Mouse (Mus musculus) myocyte (in vitro differentiated cells): Measurements from ENCODE around the gene Il19. TPM values are rescaled to one million over a fixed set of nuclear protein-coding genes. Genes with fewer than 3 reads are reported as not detected.

ENCODE experiments used
- H3K27me3 ChIP-seq: one replicate; pipeline ENCODE4 v1.6.1; 2011; ENCODE audit not compliant: control insufficient read depth, insufficient read depth, insufficient read length
- H3K36me3 ChIP-seq: one replicate; pipeline ENCODE4 v1.6.1; 2011; ENCODE audit not compliant: control insufficient read depth, insufficient read depth
- H3K4me2 ChIP-seq: one replicate; pipeline ENCODE4 v1.6.1; 2011; ENCODE audit warnings: low read depth, control low read depth
- H3K4me3 ChIP-seq: one replicate; pipeline ENCODE4 v1.5.1; 2011; ENCODE audit warnings: mild to moderate bottlenecking, control low read depth, moderate library complexity
- H3K79me2 ChIP-seq: one replicate; pipeline ENCODE4 v1.6.1; 2011; ENCODE audit not compliant: control insufficient read depth, insufficient read depth
- H3ac ChIP-seq: one replicate; pipeline ENCODE4 v1.6.1; 2011; ENCODE audit not compliant: control insufficient read depth, insufficient read length
- CEBPB ChIP-seq: IDR thresholded peaks from 2 replicates; pipeline ENCODE4 v1.6.1; 2011; ENCODE audit warnings: mild to moderate bottlenecking, moderate library complexity; ENCODE audit not compliant: poor library complexity, insufficient read depth, severe bottlenecking
- E2F4 ChIP-seq: IDR thresholded peaks from one replicate; pipeline ENCODE4 v1.6.1; 2011; ENCODE audit warnings: mild to moderate bottlenecking, control low read depth, moderate library complexity; ENCODE audit not compliant: insufficient read depth
- MAX ChIP-seq: IDR thresholded peaks from one replicate; pipeline ENCODE4 v1.6.1; 2011; ENCODE audit warnings: low read depth, mild to moderate bottlenecking, control low read depth
- MYOD1 ChIP-seq, 3 experiments: IDR thresholded peaks; one replicate each; pipeline ENCODE4 v1.6.1; 2011; ENCODE audit warnings: control low read depth in 2 of 3, low read depth in 2 of 3, mild to moderate bottlenecking in 2 of 3, moderate library complexity in 1 of 3; ENCODE audit not compliant: insufficient read length in 2 of 3, control insufficient read depth in 1 of 3
- MYOG ChIP-seq, 3 experiments: IDR thresholded peaks; one replicate each; pipeline ENCODE4 v1.6.1; 2011; ENCODE audit warnings: control low read depth in 2 of 3, low read depth in 2 of 3, mild to moderate bottlenecking in 2 of 3; ENCODE audit not compliant: insufficient read length in 2 of 3, control insufficient read depth in 1 of 3, insufficient read depth in 1 of 3
- POLR2A ChIP-seq: IDR thresholded peaks from one replicate; pipeline ENCODE4 v1.6.1; 2011; ENCODE audit warnings: low read depth, mild to moderate bottlenecking, control low read depth, moderate library complexity; ENCODE audit not compliant: insufficient read length
- POLR2AphosphoS2 ChIP-seq: IDR thresholded peaks from one replicate; pipeline ENCODE4 v1.6.1; 2011; ENCODE audit warnings: low read depth, control low read depth; ENCODE audit not compliant: insufficient read length
- REST ChIP-seq: IDR thresholded peaks from one replicate; pipeline ENCODE4 v1.6.1; 2011; ENCODE audit warnings: mild to moderate bottlenecking, control low read depth, moderate library complexity; ENCODE audit not compliant: insufficient read depth, insufficient read length
- SRF ChIP-seq: IDR thresholded peaks from one replicate; pipeline ENCODE4 v1.6.1; 2011; ENCODE audit warnings: low read depth; ENCODE audit not compliant: control insufficient read depth, insufficient read length
- TCF12 ChIP-seq: IDR thresholded peaks from one replicate; pipeline ENCODE4 v1.6.1; 2011; ENCODE audit warnings: mild to moderate bottlenecking, control low read depth; ENCODE audit not compliant: poor library complexity, insufficient read depth, severe bottlenecking
- TCF3 ChIP-seq: IDR thresholded peaks from one replicate; pipeline ENCODE4 v1.6.1; 2011; ENCODE audit warnings: low read depth, control low read depth; ENCODE audit not compliant: insufficient read length
- USF1 ChIP-seq: IDR thresholded peaks from one replicate; pipeline ENCODE4 v1.6.1; 2011; ENCODE audit warnings: low read depth, mild to moderate bottlenecking, control low read depth, moderate library complexity
- polyA plus RNA-seq: library from polyadenylated mRNA; unstranded; fragments of >200 nt; fragmentation: generic; extraction: Trizol; gene quantifications from one replicate; pipeline ENCODE4 v1.2.1, GENCODE M21; 2012; ENCODE audit warnings: missing spikeins

The Il19 gene
- polyA plus RNA-seq, 1 experiment, result 0.11 TPM

DNA sequence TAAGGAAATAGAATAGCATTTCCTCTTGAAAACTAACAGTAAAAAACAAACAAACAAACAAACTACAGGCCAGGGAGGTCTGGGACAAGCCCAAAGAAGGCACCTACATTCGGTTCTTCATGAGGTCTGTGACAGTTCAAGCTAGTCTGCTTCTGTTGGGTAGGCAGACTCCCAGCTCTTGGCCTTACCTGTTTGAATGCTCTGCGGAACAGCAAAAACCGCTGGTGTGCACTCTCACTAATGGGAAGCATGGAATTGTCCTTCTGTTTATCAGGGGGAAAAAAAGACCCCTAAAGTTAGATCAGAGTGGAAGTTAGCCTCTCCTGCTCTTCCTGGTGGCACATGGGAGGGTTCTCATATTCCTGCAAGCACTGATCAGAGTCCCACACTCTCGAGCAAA, 56.8 kb downstream of the Il19 start:
- TF ChIP-seq SRF, result no peak
- no peak for TF ChIP-seq REST
- no peak for TF ChIP-seq E2F4
- no peak for TF ChIP-seq MYOG (IDR thresholded peaks at IDR 0.05; ENCODE audit: control insufficient read depth in 1 of 3, insufficient read depth in 1 of 3, insufficient read length in 2 of 3, low read depth in 2 of 3)
- no peak for TF ChIP-seq TCF3
- no peak for TF ChIP-seq TCF12
- no peak for TF ChIP-seq MYOD1 (IDR thresholded peaks at IDR 0.05; ENCODE audit: control insufficient read depth in 1 of 3, insufficient read length in 2 of 3, low read depth in 2 of 3)
- TF ChIP-seq USF1, result no peak
- no peak for TF ChIP-seq POLR2A
- TF ChIP-seq POLR2AphosphoS2, result no peak
- no peak for TF ChIP-seq CEBPB
- TF ChIP-seq MAX, result no peak

More for the DNA sequence above, 56.8 kb downstream of the Il19 start:
- Histone ChIP-seq H3ac (no peak overlapping the region), H3K4me2 (no peak overlapping the region), H3K4me3 (no peak overlapping the region), H3K36me3 (no peaks in the 10 kb centered on the region), H3K27me3 (no peaks in the 10 kb centered on the region), H3K79me2 (no peaks in the 10 kb centered on the region)

Other genes starting within 250 kb of the Il19 start
- gene Gm29427, start 224.3 kb downstream of the Il19 start, polyA plus RNA-seq, result not detected
- gene Yod1, start 222.8 kb downstream of the Il19 start, polyA plus RNA-seq, result 0.70 TPM
- gene Pfkfb2, start 210.9 kb downstream of the Il19 start, polyA plus RNA-seq, result 2.6 TPM
- 1.2 TPM for gene AA986860, start 208.1 kb downstream of the Il19 start, polyA plus RNA-seq
- not detected for gene Fcamr, start 139.2 kb downstream of the Il19 start, polyA plus RNA-seq
- 0.01 TPM for gene Pigr, start 113.4 kb downstream of the Il19 start, polyA plus RNA-seq
- not detected for gene Fcmr, start 74.4 kb downstream of the Il19 start, polyA plus RNA-seq
- gene Il24, start 52.7 kb downstream of the Il19 start, polyA plus RNA-seq, result not detected
- not detected for gene Il20, start 28.7 kb downstream of the Il19 start, polyA plus RNA-seq
- gene Il10, start 79.7 kb upstream of the Il19 start, polyA plus RNA-seq, result not detected
- gene Mapkapk2, start 157.7 kb upstream of the Il19 start, polyA plus RNA-seq, result 123 TPM
- 2.7 TPM for gene Dyrk3, start 198.2 kb upstream of the Il19 start, polyA plus RNA-seq
- gene Eif2d, start 213.1 kb upstream of the Il19 start, polyA plus RNA-seq, result 32.6 TPM